Mouse (Mus musculus): ENCODE data around the gene Arfrp1.

Gene Arfrp1

GRCm38 (mm10) chr2:181364860-181365596, at the start of gene Arfrp1, which contains the start of gene Zgpat:
Gene Arfrp1 (minus strand): TSS chr2:181365404.
Gene Zgpat (plus strand): TSS chr2:181364928.
- peak; percentile 78 for DNase-seq (ENCODE audit: low read depth, low spot score)

DNA sequence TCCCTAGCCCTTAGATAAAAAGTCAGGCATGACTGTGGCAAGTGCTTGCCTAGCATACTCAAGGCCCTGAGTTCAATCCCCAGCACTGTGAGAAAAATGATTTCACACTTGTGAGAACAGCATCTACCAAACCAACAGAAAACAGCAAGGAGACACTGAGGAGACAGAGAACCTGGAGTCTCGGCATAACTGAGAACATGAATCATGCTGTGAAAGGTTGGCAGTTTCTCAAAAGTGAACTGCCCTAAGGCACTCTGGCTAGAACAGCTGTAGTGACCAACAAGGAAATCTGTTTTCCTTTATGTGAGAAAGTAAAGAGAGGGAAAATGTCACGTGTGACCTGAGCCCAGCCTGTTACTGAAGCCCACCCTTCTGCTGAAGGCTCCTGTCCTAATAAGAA, 47.9 kb upstream of the Arfrp1 start:
- DNase-seq (ENCODE audit: low read depth, low spot score): no peak

DNA sequence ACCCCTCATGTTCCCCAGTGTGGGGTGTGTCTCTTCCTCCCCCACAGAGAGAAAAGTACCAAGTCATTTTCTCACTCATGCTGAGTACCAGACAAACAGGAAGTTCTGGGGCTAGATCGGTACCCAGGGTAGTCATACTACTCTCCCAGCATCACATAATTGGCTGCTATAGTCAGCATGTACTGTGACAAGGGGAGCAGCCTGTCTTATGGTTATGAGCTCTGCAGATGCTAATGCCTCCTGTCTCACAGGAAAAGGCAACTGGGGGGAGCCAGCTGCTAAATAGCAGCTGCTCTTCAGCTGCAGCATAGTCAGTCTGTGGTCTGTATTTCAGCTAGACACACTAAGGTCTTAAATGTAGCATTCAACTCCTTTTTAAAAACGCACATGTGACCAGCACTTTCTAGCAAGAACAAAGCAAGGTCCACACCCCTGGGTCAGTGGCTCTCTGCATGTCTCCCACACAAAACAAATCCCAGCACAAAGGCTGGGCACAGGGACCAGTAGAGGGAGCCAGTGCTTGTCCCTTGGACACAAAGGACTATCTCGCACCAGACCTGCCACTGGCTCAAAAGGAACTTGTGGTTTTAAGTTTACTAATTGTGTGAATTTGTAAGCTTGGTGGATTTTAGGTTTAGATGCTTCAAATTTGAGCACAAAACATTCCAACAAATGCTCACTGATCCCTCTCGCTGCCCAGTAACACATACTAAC, 45.7 kb upstream of the Arfrp1 start:
- DNase-seq (ENCODE audit: low read depth, low spot score): peak; percentile 43

DNA sequence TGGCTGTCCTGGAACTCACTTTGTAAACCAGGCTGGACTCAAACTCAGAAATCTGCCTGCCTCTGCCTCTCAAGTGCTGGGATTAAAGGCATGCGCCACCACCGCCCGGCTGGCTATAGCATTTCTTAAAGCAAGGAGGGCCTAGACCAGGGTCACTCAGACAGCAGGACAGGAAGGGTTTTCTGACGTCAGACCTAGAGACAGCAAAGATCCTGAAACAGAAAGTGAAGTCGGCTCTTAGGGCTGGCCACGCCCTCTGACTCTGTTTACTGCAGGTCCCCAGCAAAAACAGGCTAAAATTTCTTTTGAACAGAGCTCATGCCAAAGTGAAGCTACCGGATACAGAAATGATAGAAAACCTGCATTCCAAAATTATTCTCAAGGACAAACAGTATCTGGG, 44.4 kb upstream of the Arfrp1 start:
- no peak for DNase-seq (ENCODE audit: low read depth, low spot score)

GRCm38 (mm10) chr2:181403722-181404121, 38.5 kb upstream of the Arfrp1 start:
- DNase-seq (ENCODE audit: low read depth, low spot score): no peak

DNA sequence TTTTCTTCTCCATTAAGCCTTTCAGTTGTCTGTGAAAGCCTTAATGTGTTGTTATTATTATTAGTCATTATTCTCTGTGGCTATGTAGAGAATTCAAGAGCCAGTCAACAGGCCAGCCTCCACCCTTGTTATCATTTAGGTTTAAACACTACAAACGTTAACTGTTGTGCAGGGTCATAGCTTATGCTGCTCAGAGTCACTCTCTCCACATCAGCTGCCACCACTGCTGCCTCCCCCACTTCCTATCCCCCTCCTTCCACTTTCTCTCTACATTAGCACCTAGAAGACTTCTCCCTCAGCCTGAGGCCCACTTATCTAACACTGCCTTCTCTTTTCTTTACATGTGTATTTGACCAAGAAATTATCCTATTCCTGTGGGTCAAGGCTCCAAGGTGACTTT, 36.3 kb upstream of the Arfrp1 start:
- DNase-seq (ENCODE audit: low read depth, low spot score): no peak

- no peak for DNase-seq (ENCODE audit: low read depth, low spot score)
These were observed 32.1 kb upstream of the Arfrp1 start for GRCm38 (mm10) chr2:181397207-181397761.

- DNase-seq (ENCODE audit: low read depth, low spot score): no peak
These were observed 28.9 kb upstream of the Arfrp1 start for GRCm38 (mm10) chr2:181394086-181394485.

GRCm38 (mm10) chr2:181392600-181393213, 27.5 kb upstream of the Arfrp1 start:
- DNase-seq (ENCODE audit: low read depth, low spot score): peak; percentile 83

- no peak for DNase-seq (ENCODE audit: low read depth, low spot score)
These were observed 26.3 kb upstream of the Arfrp1 start for GRCm38 (mm10) chr2:181391541-181391940.

DNA sequence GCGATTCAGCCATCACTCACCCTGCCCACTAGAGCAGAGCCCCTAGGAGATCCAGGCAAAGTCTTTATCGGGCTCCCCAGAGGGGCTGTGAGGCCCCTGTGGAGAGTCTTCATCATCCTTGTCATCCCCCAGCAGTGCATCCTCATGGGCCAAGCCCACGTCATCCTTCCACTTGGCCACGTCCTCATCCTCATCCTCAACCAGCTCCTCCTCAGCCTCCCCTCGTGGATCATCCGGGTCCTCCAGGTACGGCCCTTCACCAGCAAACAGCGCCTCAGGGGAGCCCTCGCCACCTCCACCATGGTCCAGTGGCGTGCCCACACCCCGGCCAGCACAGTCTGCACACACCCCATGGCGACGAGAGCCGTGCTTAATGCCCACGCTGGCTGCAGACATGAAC, 25.8 kb upstream of the Arfrp1 start:
- DNase-seq (ENCODE audit: low read depth, low spot score): no peak

DNA sequence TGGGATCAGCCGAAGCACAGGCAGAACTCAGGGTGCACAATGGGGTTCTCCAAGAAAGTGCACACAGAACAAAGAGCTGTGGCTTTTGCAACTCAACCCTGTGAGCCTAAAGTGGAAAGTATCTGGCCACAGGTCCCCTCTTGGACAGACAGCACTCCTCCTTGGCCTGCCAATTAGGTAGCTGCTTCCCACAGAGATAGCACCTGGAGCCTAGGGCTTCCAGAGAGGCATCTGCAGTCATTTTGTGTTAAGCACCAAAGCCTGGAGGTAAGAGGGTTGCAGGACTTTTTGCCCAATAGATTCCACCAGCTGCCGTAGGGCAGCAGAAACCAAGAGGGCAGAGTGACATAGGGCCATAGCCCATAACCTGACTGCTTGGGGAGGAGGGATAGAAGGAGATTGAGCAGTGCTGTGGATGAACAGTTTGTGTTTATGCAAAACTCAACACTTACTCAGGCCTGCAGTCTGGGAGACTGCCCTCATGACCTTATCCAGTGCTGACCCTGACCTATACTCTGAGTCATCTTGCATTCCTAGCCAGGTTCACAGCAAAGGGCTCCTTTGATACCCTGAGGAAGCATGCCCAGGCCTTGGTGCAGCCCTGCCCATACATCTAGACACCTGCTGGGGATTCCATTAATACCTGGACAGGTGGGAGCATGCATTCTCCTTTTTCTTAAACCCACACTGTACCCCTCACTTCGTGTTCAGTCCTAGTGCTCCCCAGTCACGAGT, 25.1 kb upstream of the Arfrp1 start:
- DNase-seq (ENCODE audit: low read depth, low spot score): no peak

- DNase-seq (ENCODE audit: low read depth, low spot score): no peak
These were observed 21.5 kb upstream of the Arfrp1 start for GRCm38 (mm10) chr2:181386663-181387210.

- DNase-seq (ENCODE audit: low read depth, low spot score): no peak
These were observed 20.7 kb upstream of the Arfrp1 start for GRCm38 (mm10) chr2:181385885-181386284.

DNA sequence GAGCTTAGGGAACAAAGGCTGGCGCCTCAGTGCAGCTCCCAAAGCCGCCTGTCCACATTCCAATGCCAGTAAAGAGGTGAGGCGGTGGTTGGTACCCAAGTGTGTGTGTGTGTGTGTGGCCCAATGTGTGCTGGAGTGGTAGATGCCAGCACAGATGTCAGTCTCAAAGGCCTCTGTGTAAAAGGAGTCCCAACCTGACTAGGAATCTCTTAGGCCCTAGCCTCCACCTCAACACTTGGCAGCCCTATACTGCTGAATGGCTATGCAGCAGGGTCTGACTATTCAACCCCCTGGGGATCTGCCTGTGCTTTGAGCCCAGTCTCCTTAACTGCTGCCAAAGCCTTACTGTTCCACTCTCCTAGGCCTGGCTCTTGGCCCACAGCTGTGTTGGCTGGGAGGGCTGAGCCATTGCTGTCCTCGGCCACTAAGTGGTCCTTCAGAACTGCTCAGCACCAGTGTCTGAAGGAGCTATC, 19.8 kb upstream of the Arfrp1 start:
- no peak for DNase-seq (ENCODE audit: low read depth, low spot score)

DNA sequence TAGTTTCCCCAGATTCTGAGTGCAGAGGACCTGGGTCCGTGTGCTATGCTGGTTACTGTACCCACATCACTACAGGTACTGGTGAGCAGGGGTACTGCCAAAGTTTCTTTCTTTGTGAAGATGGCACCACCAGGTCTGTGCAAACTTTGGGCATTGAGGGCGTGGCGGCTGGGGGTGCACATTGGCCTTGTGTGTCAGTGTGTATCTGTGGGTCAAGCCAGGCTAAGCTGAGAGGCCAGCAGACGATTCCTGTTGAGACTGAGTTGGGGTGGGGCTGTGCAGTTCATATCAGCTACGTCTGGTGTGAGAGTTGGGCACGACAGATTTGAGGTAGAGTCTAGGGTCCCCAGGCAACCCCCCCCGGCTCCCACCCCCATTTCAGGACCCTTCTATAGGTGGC, 19.3 kb upstream of the Arfrp1 start:
- DNase-seq (ENCODE audit: low read depth, low spot score): no peak

DNA sequence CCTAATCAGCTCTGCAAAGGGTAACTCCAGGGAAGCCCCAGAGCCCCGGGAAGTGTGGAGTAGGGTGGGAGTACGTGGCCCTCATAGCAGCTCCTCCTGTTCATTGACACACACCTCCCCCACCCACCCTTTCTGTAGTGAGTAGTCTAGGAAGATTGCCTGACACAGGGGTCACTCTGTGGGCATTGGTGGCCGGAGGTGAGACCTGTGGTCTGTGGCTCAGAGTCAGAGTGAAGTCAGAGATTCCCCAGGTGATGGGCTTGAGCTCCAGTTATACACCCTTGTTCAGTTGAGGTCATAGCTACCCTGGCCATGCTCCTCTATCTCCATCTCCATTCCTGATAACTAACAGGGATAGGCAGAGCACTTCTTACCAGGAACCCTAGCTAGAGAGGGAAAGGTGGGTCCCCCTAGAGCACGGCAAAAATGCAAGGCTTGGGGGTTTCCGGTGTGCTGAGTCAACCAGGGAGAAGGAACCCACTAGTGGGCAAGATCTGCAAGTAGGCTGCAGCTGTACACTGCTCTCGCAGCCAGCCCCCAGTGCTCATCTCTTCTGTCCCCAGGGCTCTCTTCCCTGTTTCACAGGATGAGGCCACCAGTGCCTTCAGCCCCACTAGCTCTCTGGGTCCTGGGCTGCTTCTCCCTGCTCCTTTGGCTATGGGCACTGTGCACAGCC, 16.6 kb upstream of the Arfrp1 start:
- DNase-seq (ENCODE audit: low read depth, low spot score): no peak

DNA sequence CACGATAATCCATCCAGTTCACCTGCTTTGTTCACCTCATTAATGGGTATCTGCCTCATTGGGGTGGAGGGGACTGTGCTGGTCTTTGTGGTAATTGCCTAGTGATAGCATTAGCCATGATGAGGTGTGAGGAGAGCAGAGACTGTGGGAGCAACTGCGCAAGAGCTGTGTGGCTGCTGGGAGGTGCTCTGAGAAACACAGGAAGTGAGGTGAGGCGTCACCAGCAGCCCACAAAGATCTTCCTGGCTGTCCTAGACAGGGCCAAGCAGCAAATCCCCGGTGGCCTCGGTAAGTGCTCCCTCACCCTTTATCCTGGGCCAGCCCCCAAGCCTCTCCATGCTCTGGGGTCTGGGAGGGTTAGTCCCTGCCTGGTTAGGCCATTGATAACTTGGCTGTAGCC, 15.9 kb upstream of the Arfrp1 start:
- no peak for DNase-seq (ENCODE audit: low read depth, low spot score)

- no peak for DNase-seq (ENCODE audit: low read depth, low spot score)
These were observed 15.0 kb upstream of the Arfrp1 start for GRCm38 (mm10) chr2:181380251-181380650.

- DNase-seq (ENCODE audit: low read depth, low spot score): no peak
These were observed 14.6 kb upstream of the Arfrp1 start, which contains the start of gene Lime1 for GRCm38 (mm10) chr2:181379778-181380177. Gene Lime1 (plus strand): TSS chr2:181380078.

DNA sequence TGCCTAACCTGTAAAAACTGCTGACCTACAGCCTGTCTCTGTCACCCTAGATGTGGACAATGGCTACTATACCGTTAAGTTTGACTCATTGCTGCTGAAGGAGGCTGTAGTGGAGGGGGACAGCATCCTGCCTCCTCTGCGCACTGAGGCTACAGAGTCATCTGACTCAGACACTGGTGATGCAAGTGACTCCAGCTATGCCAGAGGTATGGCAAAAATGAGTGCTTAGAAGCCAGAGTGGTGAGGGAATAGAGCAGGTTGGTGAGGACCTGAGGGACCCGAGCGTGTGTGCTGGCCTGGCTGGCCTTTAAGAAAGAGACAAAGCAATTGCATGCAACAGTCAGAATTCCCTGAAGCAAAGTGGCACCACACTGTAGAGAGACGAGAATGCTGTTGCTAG, 13.5 kb upstream of the Arfrp1 start:
- no peak for DNase-seq (ENCODE audit: low read depth, low spot score)
